Mouse (Mus musculus): ENCODE results near the gene Atp13a3. TPM values are rescaled to one million over a fixed set of nuclear protein-coding genes. Genes with fewer than 3 reads are reported as not detected.

Atp13a3 gene
- polyA plus RNA-seq, 2 experiments = 15.4 to 31.8 TPM

DNA sequence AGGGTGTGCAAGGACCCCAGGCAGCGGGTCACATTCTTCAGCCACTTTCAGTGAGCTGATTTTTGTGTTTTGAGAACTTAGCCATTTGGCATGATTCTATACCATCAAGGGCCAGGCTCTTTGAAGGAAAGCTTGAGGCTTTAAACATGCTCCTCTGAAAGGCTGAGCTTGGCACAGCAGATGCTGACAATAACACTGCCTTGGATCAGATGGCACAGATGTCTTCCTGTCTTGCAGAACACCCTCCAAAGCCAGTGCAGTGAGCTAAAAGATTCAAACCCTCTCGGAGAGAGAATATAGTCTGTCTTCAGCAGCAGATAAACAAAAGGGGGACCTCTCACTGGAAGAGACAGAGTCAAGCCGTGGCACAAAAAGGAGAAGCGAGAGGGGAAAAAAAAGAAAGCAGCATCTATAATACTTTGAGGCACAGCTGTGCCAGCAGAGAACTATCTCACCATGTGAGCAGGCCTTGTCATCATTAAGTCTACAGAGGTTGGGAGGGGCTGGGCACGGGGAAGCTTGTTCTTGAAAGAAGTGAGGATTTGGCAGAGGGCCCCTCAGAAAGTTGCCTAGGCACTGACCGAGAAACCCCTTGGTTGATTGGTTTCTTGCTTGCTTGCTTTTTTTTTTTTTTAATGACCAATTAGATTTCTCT is 133.7 kb downstream of the Atp13a3 start:
- no peak for TF ChIP-seq POLR2A (IDR thresholded peaks at IDR 0.05; ENCODE audit: borderline replicate concordance, extremely low read depth, insufficient read depth, insufficient read length)
- Histone ChIP-seq H3K36me3 (ENCODE audit: control insufficient read depth, insufficient read depth, low read length) (no peaks in the 10 kb centered on the region), H3K4me1 (ENCODE audit: control insufficient read depth, insufficient read depth, low read length) (peaks cover 24% of the 10 kb centered on the region; the same call in 1 of the 2 replicates), H3K9ac (ENCODE audit: low read depth, low read length, severe bottlenecking) (no peak overlapping the region), H3K9me3 (ENCODE audit: control insufficient read depth, low read length) (no peaks in the 10 kb centered on the region), H3K4me3 (replicated peaks; ENCODE audit: low read length) (no peak overlapping the region), H3K27ac (replicated peaks; ENCODE audit: low read depth, low read length) (peak overlapping the region; percentile 80), H3K4me2 (replicated peaks; ENCODE audit: low read depth, low read length, severe bottlenecking) (no peak overlapping the region), H3K27me3 (ENCODE audit: control insufficient read depth, insufficient read depth, low read length) (no peaks in the 10 kb centered on the region)
- DNase-seq (ENCODE audit: low spot score) = no peak
- no peak for ATAC-seq (ENCODE audit: low FRiP score, low read depth)
- 57% methylated on average over 6 of the region's 6 CpGs for whole genome bisulfite sequencing

GRCm38 (mm10) chr16:30271223-30271761 is 134.5 kb downstream of the Atp13a3 start:
- peak; percentile 69 for ATAC-seq (ENCODE audit: low FRiP score, low read depth)
- no peak for TF ChIP-seq POLR2A (IDR thresholded peaks at IDR 0.05; ENCODE audit: borderline replicate concordance, extremely low read depth, insufficient read depth, insufficient read length)
- DNase-seq (ENCODE audit: low spot score) = peak; percentile 72
- Histone ChIP-seq H3K27ac (replicated peaks; ENCODE audit: low read depth, low read length) (peak overlapping the region; percentile 80), H3K27me3 (ENCODE audit: control insufficient read depth, insufficient read depth, low read length) (no peaks in the 10 kb centered on the region), H3K4me2 (replicated peaks; ENCODE audit: low read depth, low read length, severe bottlenecking) (no peak overlapping the region), H3K4me1 (ENCODE audit: control insufficient read depth, insufficient read depth, low read length) (peaks cover 24% of the 10 kb centered on the region; the same call in 1 of the 2 replicates), H3K9me3 (ENCODE audit: control insufficient read depth, low read length) (no peaks in the 10 kb centered on the region), H3K4me3 (replicated peaks; ENCODE audit: low read length) (no peak overlapping the region), H3K36me3 (ENCODE audit: control insufficient read depth, insufficient read depth, low read length) (no peaks in the 10 kb centered on the region), H3K9ac (ENCODE audit: low read depth, low read length, severe bottlenecking) (no peak overlapping the region)
- 26% methylated on average over 8 of the region's 8 CpGs for WGBS

DNA sequence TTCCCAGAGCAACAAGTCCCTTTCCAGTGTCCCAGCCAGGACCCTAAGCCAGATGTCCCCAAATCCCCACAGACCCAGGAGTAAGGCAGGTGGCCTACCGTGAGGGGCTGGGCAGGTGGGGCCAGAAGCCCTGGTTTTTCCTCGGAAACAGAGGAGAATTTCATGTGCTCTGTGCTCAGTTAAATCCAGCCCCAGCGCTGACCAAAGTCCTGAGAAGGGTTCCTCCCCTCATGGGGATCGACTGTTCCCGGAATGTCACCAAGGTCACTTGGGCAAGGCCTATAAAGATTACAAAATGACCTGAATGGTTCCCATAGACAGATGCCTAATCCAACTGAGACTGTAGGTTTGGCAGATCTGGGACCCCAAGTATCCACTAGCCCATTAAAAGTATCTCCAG is 138.4 kb downstream of the Atp13a3 start, which contains the start of gene Cpn2:
Cpn2 (minus strand) TSS at position 141 of the 400 bp plus-strand sequence.
- no peak within 1 kb of the TSS for H3K27ac ChIP-seq (replicated peaks; ENCODE audit: low read depth, low read length)
- no peak for TF ChIP-seq POLR2A (IDR thresholded peaks at IDR 0.05; ENCODE audit: borderline replicate concordance, extremely low read depth, insufficient read depth, insufficient read length)
- H3K4me2 ChIP-seq (replicated peaks; ENCODE audit: low read depth, low read length, severe bottlenecking) = no peak within 1 kb of the TSS
- DNase-seq (ENCODE audit: low spot score) (no peak), ATAC-seq (ENCODE audit: low FRiP score, low read depth) (no peak)
- no peak within 1 kb of the TSS for H3K9ac ChIP-seq (ENCODE audit: low read depth, low read length, severe bottlenecking)
- WGBS = 63% methylated on average over 5 of the region's 5 CpGs
- H3K36me3 ChIP-seq (ENCODE audit: control insufficient read depth, insufficient read depth, low read length) = no peaks in the 10 kb centered on the region
- no peaks in the 10 kb centered on the region for H3K9me3 ChIP-seq (ENCODE audit: control insufficient read depth, low read length)
- H3K27me3 ChIP-seq (ENCODE audit: control insufficient read depth, insufficient read depth, low read length) = no peaks in the 10 kb centered on the region
- H3K4me1 ChIP-seq (ENCODE audit: control insufficient read depth, insufficient read depth, low read length) = peaks cover 17% of the 10 kb centered on the region; the same call in 1 of the 2 replicates
- no peak within 1 kb of the TSS for H3K4me3 ChIP-seq (replicated peaks; ENCODE audit: low read length)

DNA sequence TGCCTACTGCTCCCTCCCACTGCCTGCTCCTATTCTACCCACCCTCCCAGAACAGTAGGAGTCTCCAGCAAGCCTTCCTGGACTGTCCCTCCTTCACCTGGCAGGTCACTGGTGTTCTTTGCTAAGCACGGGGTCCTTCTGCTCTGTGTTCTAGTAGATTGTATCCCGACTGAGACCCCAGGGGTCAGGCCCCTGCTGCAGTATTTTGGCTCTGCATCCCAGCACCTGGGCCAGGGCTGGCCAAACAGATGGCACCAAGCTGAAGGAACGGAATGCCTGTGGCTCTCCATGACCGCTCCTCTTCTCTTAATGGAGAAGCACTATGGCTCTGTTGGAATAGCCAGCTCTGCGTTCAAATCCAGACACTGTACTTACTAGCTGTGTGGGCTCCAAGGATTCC is 139.2 kb downstream of the Atp13a3 start:
- H3K9me3 ChIP-seq (ENCODE audit: control insufficient read depth, low read length) = no peaks in the 10 kb centered on the region
- H3K4me2 ChIP-seq (replicated peaks; ENCODE audit: low read depth, low read length, severe bottlenecking) = no peak overlapping the region
- no peak overlapping the region for H3K4me3 ChIP-seq (replicated peaks; ENCODE audit: low read length)
- no peak for ATAC-seq (ENCODE audit: low FRiP score, low read depth)
- H3K4me1 ChIP-seq (ENCODE audit: control insufficient read depth, insufficient read depth, low read length) = peaks cover 9% of the 10 kb centered on the region; the same call in 1 of the 2 replicates
- TF ChIP-seq POLR2A (IDR thresholded peaks at IDR 0.05; ENCODE audit: borderline replicate concordance, extremely low read depth, insufficient read depth, insufficient read length) = no peak
- no peaks in the 10 kb centered on the region for H3K36me3 ChIP-seq (ENCODE audit: control insufficient read depth, insufficient read depth, low read length)
- H3K9ac ChIP-seq (ENCODE audit: low read depth, low read length, severe bottlenecking) = no peak overlapping the region
- H3K27ac ChIP-seq (replicated peaks; ENCODE audit: low read depth, low read length) = no peak overlapping the region
- DNase-seq (ENCODE audit: low spot score) = no peak
- H3K27me3 ChIP-seq (ENCODE audit: control insufficient read depth, insufficient read depth, low read length) = no peaks in the 10 kb centered on the region
- 82% methylated on average over 5 of the region's 5 CpGs for WGBS

DNA sequence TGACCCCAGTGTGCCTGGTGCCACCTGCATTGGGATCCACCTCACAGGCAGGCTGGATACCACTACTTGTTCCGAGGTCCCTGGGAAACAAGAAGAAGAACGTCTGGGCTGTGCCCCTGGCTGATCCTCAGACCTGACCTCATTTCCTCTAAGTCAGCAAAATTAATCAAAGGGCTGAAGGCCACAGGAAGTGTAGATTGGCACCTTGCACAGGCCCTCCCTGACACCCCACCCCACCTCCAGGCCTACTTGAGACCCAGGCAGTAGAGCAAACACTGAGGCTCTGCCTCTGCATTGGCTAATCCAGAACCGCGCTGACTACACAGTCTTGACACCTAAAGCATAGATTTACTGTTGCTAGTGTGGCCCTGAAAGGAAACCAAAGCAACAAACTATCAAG is 140.2 kb downstream of the Atp13a3 start:
- no peak overlapping the region for H3K9ac ChIP-seq (ENCODE audit: low read depth, low read length, severe bottlenecking)
- no peak overlapping the region for H3K4me2 ChIP-seq (replicated peaks; ENCODE audit: low read depth, low read length, severe bottlenecking)
- no peaks in the 10 kb centered on the region for H3K36me3 ChIP-seq (ENCODE audit: control insufficient read depth, insufficient read depth, low read length)
- ATAC-seq (ENCODE audit: low FRiP score, low read depth) = no peak
- WGBS = 52% methylated on average over 4 of the region's 4 CpGs
- no peak for DNase-seq (ENCODE audit: low spot score)
- H3K27ac ChIP-seq (replicated peaks; ENCODE audit: low read depth, low read length) = no peak overlapping the region
- no peaks in the 10 kb centered on the region for H3K27me3 ChIP-seq (ENCODE audit: control insufficient read depth, insufficient read depth, low read length)
- H3K4me3 ChIP-seq (replicated peaks; ENCODE audit: low read length) = no peak overlapping the region
- H3K9me3 ChIP-seq (ENCODE audit: control insufficient read depth, low read length) = no peaks in the 10 kb centered on the region
- no peak for TF ChIP-seq POLR2A (IDR thresholded peaks at IDR 0.05; ENCODE audit: borderline replicate concordance, extremely low read depth, insufficient read depth, insufficient read length)
- H3K4me1 ChIP-seq (ENCODE audit: control insufficient read depth, insufficient read depth, low read length) = peaks cover 3% of the 10 kb centered on the region; the same call in 1 of the 2 replicates

Data from limb, embryonic 14.5 days (tissue).